Mouse (Mus musculus) adrenal gland, adult (tissue): ENCODE measurements around the gene Kpna7.

Experiments
- DNase-seq, 2 experiments: peaks; one replicate each; pipeline ENCODE4 v3.0.0; 2022 to 2023; ENCODE audit warnings: low spot score in 1 of 2; ENCODE audit not compliant: inconsistent age in 2 of 2

The Kpna7 gene

GRCm38 (mm10) chr5:144965639-144966351 lies 118.0 kb downstream of the Kpna7 start, which contains the start of gene Smurf1:
Gene Smurf1 (minus strand): TSS chr5:144965847.
- peak; percentile 88 to 94 for DNase-seq

- DNase-seq = peak; percentile 88 to 94
Observed at GRCm38 (mm10) chr5:144964872-144965638, 118.8 kb downstream of the Kpna7 start.

- peak in 1 of 2 experiments; percentile 53 for DNase-seq
Observed at GRCm38 (mm10) chr5:144964465-144964864, 119.4 kb downstream of the Kpna7 start.

DNA sequence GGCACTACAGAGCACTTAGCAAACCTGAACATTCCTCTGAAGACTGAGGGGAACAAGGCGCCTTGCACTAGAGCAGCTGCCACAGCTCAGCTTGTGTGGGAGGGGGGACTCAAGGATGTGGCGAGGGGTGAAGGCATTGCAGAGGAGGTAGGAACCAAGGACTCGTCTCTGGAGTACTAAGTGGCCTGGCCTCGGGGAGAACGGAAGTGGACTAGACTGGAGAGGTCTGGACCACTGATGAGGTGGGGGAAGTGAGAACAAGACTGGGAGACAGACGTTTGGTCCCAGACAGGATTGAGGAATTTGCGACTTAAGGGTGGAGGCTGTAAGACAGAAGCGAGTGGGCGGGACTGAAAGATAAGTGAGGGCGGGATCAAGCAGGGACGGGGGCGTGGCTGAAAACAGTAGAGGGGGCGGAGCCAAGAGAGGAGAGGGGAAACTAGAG lies 120.0 kb downstream of the Kpna7 start:
- peak; percentile 63 to 83 for DNase-seq

DNA sequence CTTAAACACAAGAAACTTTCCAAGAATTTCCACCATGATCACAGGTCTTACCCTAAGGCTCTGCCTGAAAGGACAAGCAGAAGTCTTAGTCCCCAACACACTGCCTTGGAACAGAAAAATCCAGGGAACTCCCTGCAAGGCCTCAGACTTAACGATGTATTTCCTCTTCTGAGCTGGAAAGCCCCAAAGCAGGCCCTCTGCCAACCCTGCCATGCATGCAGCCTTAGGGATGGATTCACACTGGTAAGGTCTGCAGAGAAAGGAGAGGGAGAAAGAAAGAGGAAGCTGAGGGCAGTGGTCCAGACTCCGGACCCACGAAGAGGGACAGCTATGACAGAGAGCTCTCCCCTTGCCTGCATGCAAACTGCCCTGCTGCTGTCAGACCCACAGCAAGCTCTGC lies 120.4 kb downstream of the Kpna7 start:
- DNase-seq = peak in 1 of 2 experiments; percentile 47

DNA sequence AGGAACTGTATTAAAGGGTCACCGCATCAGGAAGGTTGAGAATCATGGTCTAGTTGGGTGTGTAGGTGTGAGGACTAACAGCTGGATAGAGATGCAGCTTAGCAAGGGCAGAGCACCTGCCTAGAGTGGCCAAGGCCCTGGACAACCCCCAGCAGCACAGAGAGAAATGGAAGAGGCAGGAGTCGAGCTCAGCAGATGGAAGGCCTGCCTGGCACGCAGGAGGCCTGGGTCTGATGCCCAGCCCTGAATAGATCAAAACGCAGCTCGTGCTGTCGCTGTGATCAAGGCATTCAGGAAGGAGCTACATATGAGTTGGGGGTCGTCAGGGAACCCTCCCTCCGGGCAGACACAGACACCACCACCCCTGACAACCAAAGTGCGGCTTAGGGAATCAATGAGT lies 125.6 kb downstream of the Kpna7 start:
- no peak for DNase-seq

- no peak for DNase-seq
Observed at GRCm38 (mm10) chr5:144954432-144954831, 129.4 kb downstream of the Kpna7 start.

- DNase-seq = no peak
Observed at GRCm38 (mm10) chr5:144952592-144952991, 131.2 kb downstream of the Kpna7 start.

DNA sequence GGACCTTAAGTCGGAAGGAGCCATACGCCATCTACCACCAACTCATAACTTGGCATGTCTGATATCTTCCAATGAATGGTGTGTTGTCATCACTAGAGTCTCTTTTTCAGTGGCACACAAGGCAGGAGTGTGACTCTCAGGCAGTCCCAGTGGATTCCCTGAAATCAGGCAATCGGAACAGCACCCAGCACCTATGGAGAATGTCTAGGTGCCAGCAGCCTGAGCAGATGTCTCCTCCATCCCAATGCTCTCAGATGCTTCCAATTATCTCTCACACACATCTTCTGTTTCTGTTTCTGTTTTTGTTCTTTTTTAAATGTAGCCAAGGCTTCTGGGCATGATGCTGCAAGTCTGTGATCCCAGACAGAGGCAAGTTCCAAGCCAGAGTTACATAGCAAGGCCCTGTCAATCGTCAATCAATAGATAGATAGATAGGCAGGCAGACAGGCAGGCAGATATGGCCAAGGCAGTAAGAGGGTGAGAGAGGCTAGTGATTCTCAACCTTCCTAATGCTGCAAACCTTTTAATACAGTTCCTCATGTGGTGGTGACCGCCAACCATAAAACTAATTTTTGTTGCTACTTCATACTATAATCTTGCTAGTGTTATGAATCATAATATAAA lies 133.3 kb downstream of the Kpna7 start:
- no peak for DNase-seq

- no peak for DNase-seq
Observed at GRCm38 (mm10) chr5:144949856-144950255, 134.0 kb downstream of the Kpna7 start.

GRCm38 (mm10) chr5:144948422-144948821 lies 135.4 kb downstream of the Kpna7 start:
- peak in 1 of 2 experiments; percentile 31 for DNase-seq

GRCm38 (mm10) chr5:144948002-144948401 lies 135.8 kb downstream of the Kpna7 start:
- DNase-seq = peak in 1 of 2 experiments; percentile 37

- DNase-seq = peak; percentile 60 to 88
Observed at GRCm38 (mm10) chr5:144946032-144946431, 137.8 kb downstream of the Kpna7 start.

- DNase-seq = peak in 1 of 2 experiments; percentile 77
Observed at GRCm38 (mm10) chr5:144944932-144945331, 138.9 kb downstream of the Kpna7 start.

- no peak for DNase-seq
Observed at GRCm38 (mm10) chr5:144944370-144944769, 139.5 kb downstream of the Kpna7 start.

- no peak for DNase-seq
Observed at GRCm38 (mm10) chr5:144943346-144943745, 140.5 kb downstream of the Kpna7 start.

GRCm38 (mm10) chr5:144942431-144942830 lies 141.4 kb downstream of the Kpna7 start:
- no peak for DNase-seq

- DNase-seq = no peak
Observed at GRCm38 (mm10) chr5:144940904-144941303, 142.9 kb downstream of the Kpna7 start.

GRCm38 (mm10) chr5:144937304-144937703 lies 146.5 kb downstream of the Kpna7 start:
- DNase-seq = no peak
